Mouse (Mus musculus) MEL (cell line): ENCODE results near the gene Atp1a3.

Source experiments
- EP300 ChIP-seq, 2 experiments: IDR thresholded peaks; 2 replicates each; pipeline ENCODE4 v1.6.1; 2011; ENCODE audit warnings: improper control_type of control experiment in 2 of 2, low read length in 2 of 2, low read depth in 1 of 2, mild to moderate bottlenecking in 1 of 2
- MEF2A ChIP-seq: IDR thresholded peaks from 2 replicates; pipeline ENCODE4 v1.6.1; 2014; ENCODE audit warnings: low read depth, mild to moderate bottlenecking, inconsistent platforms, low read length, improper control_type of control experiment; ENCODE audit not compliant: poor library complexity, insufficient replicate concordance, severe bottlenecking; ENCODE audit errors: extremely low read depth
- POLR2A ChIP-seq, 2 experiments: IDR thresholded peaks; 2 replicates each; pipeline ENCODE4 v1.6.1; 2011 to 2012; ENCODE audit warnings: low read length in 2 of 2, mild to moderate bottlenecking in 2 of 2, control low read depth in 1 of 2, improper control_type of control experiment in 1 of 2, low read depth in 1 of 2, moderate library complexity in 1 of 2; ENCODE audit not compliant: control insufficient read depth in 1 of 2, insufficient read depth in 1 of 2, poor library complexity in 1 of 2

GRCm38 (mm10) chr7:24953966-24954365 lies 51.8 kb downstream of the Atp1a3 start:
- no peak for TF ChIP-seq EP300 (IDR thresholded peaks at IDR 0.05; ENCODE audit: low read depth in 1 of 2, low read length in 2 of 2)
- no peak for TF ChIP-seq MEF2A
- no peak for TF ChIP-seq POLR2A (IDR thresholded peaks at IDR 0.05; ENCODE audit: control insufficient read depth in 1 of 2, insufficient read depth in 1 of 2, low read depth in 1 of 2, low read length in 2 of 2, poor library complexity in 1 of 2)
